Mouse (Mus musculus): ENCODE measurements around the gene Hist1h3g.
"Not testable (repeated sequence)": the region's sequence is repeated elsewhere in the genome, so short reads cannot be mapped to it uniquely, and the experiment has no call there.

GRCm38 (mm10) chr13:23542225-23542980 lies 7.2 kb downstream of the Hist1h3g start:
- not testable (repeated sequence) for TF ChIP-seq MYOD1 (IDR thresholded peaks at IDR 0.05; ENCODE audit: control insufficient read depth, insufficient read length, low read depth); CTCF (IDR thresholded peaks at IDR 0.05; ENCODE audit: control insufficient read depth, insufficient read depth, insufficient read length); USF1 (IDR thresholded peaks at IDR 0.05; ENCODE audit: low read depth); MYOG (IDR thresholded peaks at IDR 0.05; ENCODE audit: control insufficient read depth, extremely low read depth, insufficient read length); CEBPB (IDR thresholded peaks at IDR 0.05; ENCODE audit: low read depth); MAX (IDR thresholded peaks at IDR 0.05)

All from C2C12 (cell line).